Mouse (Mus musculus) liver, embryonic 11.5 days (tissue): Measurements from ENCODE around the gene C1qtnf9. TPM values are rescaled to one million over a fixed set of nuclear protein-coding genes. Genes with fewer than 3 reads are reported as not detected.

ENCODE experiments used
- ATAC-seq: fragments of 200-750 bp; cut with Nextera tagmentation; replicated peaks from 2 replicates; pipeline ENCODE4 v1.8.0; 2017; ENCODE audit warnings: moderate number of reproducible peaks, mild to moderate bottlenecking, moderate TSS enrichment, moderate library complexity; ENCODE audit not compliant: low FRiP score
- DNase-seq: peaks from one replicate; pipeline ENCODE4 v3.0.0-alpha.2; 2017; ENCODE audit warnings: low spot score
- H3K27ac ChIP-seq: fragments of 300-500 bp; sonication (generic); 2 replicates; pipeline ENCODE4 v1.5.1; 2014; ENCODE audit warnings: mild to moderate bottlenecking, low read depth, low read length, control low read depth
- H3K27me3 ChIP-seq: fragments of 300-500 bp; sonication (generic); replicated peaks from 2 replicates; pipeline ENCODE4 v1.6.1; 2014; ENCODE audit warnings: low read length, mixed read lengths; ENCODE audit not compliant: control insufficient read depth, insufficient read depth
- H3K36me3 ChIP-seq: fragments of 300-500 bp; sonication (generic); 2 replicates; pipeline ENCODE4 v1.6.1; 2014; ENCODE audit warnings: mild to moderate bottlenecking, low read length, moderate library complexity, mixed read lengths; ENCODE audit not compliant: control insufficient read depth, insufficient read depth
- H3K4me1 ChIP-seq: fragments of 300-500 bp; sonication (generic); replicated peaks from 2 replicates; pipeline ENCODE4 v1.6.1; 2014; ENCODE audit warnings: low read length, mixed read lengths; ENCODE audit not compliant: control insufficient read depth, insufficient read depth
- H3K4me2 ChIP-seq: fragments of 300-500 bp; sonication (generic); 2 replicates; pipeline ENCODE4 v1.6.1; 2014; ENCODE audit warnings: mild to moderate bottlenecking, control low read depth, moderate library complexity
- H3K4me3 ChIP-seq: fragments of 300-500 bp; sonication (generic); 2 replicates; pipeline ENCODE4 v1.5.1; 2014; ENCODE audit warnings: low read depth, low read length, control low read depth
- H3K9ac ChIP-seq: fragments of 300-500 bp; sonication (generic); 2 replicates; pipeline ENCODE4 v1.6.1; 2014; ENCODE audit warnings: low read depth, low read length, control low read depth
- H3K9me3 ChIP-seq: fragments of 300-500 bp; sonication (generic); 2 replicates; pipeline ENCODE4 v1.6.1; 2016; ENCODE audit warnings: low read length, inconsistent platforms, mixed read lengths; ENCODE audit not compliant: control insufficient read depth
- WGBS: fragments of 180-500 bp; shearing (Covaris S2); extraction: QIAGEN DNeasy Blood & Tissue Kit; methylation state at CpG from one replicate; pipeline ENCODE4 v1.1.7; 2014; 5-methylcytosine and 5-hydroxymethylcytosine counted together
- polyA plus RNA-seq: library from polyadenylated mRNA; unstranded; fragments of >200 nt; fragmentation: Nextera tagmentation; extraction: Ambion mirVana; gene quantifications from 2 replicates; pipeline ENCODE4 v1.2.1, GENCODE M21; 2014

The C1qtnf9 gene
- polyA plus RNA-seq, 1 experiment from 2014 or later, result 0.19 TPM

DNA sequence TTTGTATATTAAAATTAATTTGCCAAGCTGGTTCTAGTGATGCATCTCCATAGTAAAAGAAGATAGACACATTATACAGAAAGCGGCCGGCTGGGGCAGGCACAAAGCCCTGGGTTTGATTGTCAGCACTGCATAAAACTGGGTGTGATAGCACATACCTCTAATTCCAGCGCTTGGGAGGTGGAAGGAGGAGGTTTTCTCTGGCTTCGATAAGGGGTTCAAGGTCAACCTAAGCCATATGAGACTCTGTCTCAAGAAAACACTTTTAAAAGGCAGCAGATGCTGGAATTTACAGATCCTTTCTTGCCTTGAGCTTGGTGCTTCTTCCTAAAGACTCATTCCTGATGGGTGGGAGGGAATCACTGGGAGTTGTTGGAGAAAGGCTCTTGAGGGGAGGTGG lies 3.4 kb upstream of the C1qtnf9 start:
- 63% methylated on average over 4 of the region's 4 CpGs for whole genome bisulfite sequencing
- Histone ChIP-seq H3K36me3 (peaks cover 4% of the 10 kb centered on the region; the same call in 1 of the 2 replicates), H3K9ac (no peak overlapping the region), H3K4me3 (no peak overlapping the region), H3K4me1 (peaks cover 3% of the 10 kb centered on the region; the same call in 1 of the 2 replicates), H3K27me3 (no peaks in the 10 kb centered on the region), H3K9me3 (no peaks in the 10 kb centered on the region), H3K27ac (no peak overlapping the region), H3K4me2 (no peak overlapping the region)
- DNase-seq (no peak), ATAC-seq (no peak)

GRCm38 (mm10) chr14:60765025-60765424 lies 2.9 kb upstream of the C1qtnf9 start:
- H3K4me3 ChIP-seq, result no peak overlapping the region
- peaks cover 3% of the 10 kb centered on the region; the same call in 1 of the 2 replicates for H3K4me1 ChIP-seq
- no peak for ATAC-seq
- no peak overlapping the region for H3K4me2 ChIP-seq
- H3K9me3 ChIP-seq, result no peaks in the 10 kb centered on the region
- 0 out of 2 replicates have a peak overlapping the region, but pooled peaks have one; percentile 49 for H3K27ac ChIP-seq
- H3K27me3 ChIP-seq, result no peaks in the 10 kb centered on the region
- peaks cover 4% of the 10 kb centered on the region; the same call in 1 of the 2 replicates for H3K36me3 ChIP-seq
- WGBS, result 54% methylated on average over 2 of the region's 2 CpGs
- no peak for DNase-seq
- no peak overlapping the region for H3K9ac ChIP-seq

DNA sequence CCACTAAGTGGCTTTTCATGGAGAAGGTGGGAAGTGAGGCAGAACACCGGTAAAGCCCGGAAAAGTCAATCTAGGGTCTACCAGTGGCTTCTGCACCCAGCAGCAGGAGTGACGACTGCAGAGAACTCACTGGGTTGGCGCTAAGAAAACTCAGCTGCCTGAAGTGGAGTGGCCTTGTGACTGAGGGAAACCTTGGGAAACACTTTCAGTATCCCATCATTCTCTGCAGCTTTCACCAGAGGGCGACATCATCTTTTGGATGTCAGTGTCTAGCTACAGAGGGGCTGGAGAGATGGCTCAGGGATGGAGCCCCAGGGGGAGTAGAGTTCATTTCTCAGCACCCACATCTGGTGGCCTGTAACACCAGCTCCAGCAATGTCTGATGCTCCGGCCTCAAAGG lies 1.4 kb downstream of the C1qtnf9 start:
- Histone ChIP-seq H3K4me1 (peaks cover 3% of the 10 kb centered on the region; the same call in 1 of the 2 replicates), H3K27ac (no peak overlapping the region), H3K36me3 (no peaks in the 10 kb centered on the region), H3K27me3 (no peaks in the 10 kb centered on the region), H3K4me2 (no peak overlapping the region), H3K4me3 (no peak overlapping the region), H3K9me3 (no peaks in the 10 kb centered on the region), H3K9ac (no peak overlapping the region)
- DNase-seq (no peak), ATAC-seq (no peak)
- 53% methylated on average over 6 of the region's 6 CpGs for WGBS

DNA sequence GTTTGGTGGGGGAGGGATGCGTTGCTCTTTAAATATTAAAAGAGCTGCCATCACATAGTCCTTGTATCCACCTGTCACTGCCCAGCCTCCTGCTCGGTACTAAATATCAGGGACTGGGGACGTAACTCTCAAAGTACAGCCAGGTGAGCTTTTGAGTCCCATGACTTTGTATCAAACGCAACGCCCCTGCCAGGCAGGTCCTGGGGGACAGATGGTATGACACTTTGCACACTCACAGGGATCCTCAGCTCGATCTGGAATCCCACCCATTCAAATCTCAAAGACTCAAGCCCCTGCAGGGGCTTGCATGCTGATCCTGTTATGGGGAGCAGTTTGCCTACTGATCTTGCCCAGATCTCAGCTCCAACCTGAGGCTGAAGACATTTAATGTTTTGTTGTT lies 2.7 kb downstream of the C1qtnf9 start:
- Histone ChIP-seq H3K4me2 (peak overlapping the region; percentile 52; the same call in 1 of the 2 replicates), H3K36me3 (no peaks in the 10 kb centered on the region), H3K27me3 (no peaks in the 10 kb centered on the region), H3K4me3 (no peak overlapping the region; the same call in 1 of the 2 replicates), H3K9ac (no peak overlapping the region), H3K9me3 (no peaks in the 10 kb centered on the region), H3K27ac (no peak overlapping the region), H3K4me1 (no peaks in the 10 kb centered on the region)
- DNase-seq, result no peak
- WGBS, result 69% methylated on average over 6 of the region's 6 CpGs
- no peak for ATAC-seq

- DNase-seq (peak; percentile 71), ATAC-seq (peak; percentile 43; the same call in 1 of the 2 replicates)
- H3K27me3 ChIP-seq, result no peaks in the 10 kb centered on the region
- 7% methylated on average over 8 of the region's 8 CpGs for WGBS
- H3K9ac ChIP-seq, result no peak overlapping the region
- no peaks in the 10 kb centered on the region for H3K36me3 ChIP-seq
- peak overlapping the region; percentile 52 for H3K4me2 ChIP-seq
- peak overlapping the region; percentile 25; the same call in 1 of the 2 replicates for H3K4me3 ChIP-seq
- H3K4me1 ChIP-seq, result no peaks in the 10 kb centered on the region
- no peak overlapping the region for H3K27ac ChIP-seq
- H3K9me3 ChIP-seq, result no peaks in the 10 kb centered on the region
Observed at GRCm38 (mm10) chr14:60771057-60771456, 3.1 kb downstream of the C1qtnf9 start.

GRCm38 (mm10) chr14:60773476-60773875 lies 5.5 kb downstream of the C1qtnf9 start:
- no peak overlapping the region for H3K9ac ChIP-seq
- ATAC-seq, result no peak
- no peak for DNase-seq
- H3K9me3 ChIP-seq, result no peaks in the 10 kb centered on the region
- no peaks in the 10 kb centered on the region for H3K36me3 ChIP-seq
- H3K27ac ChIP-seq, result no peak overlapping the region
- H3K4me3 ChIP-seq, result no peak overlapping the region
- no peaks in the 10 kb centered on the region for H3K4me1 ChIP-seq
- no peak overlapping the region for H3K4me2 ChIP-seq
- WGBS, result 73% methylated on average over 2 of the region's 2 CpGs
- no peaks in the 10 kb centered on the region for H3K27me3 ChIP-seq

- DNase-seq (no peak), ATAC-seq (no peak)
- Histone ChIP-seq H3K27me3 (no peaks in the 10 kb centered on the region), H3K27ac (no peak overlapping the region), H3K4me3 (no peak overlapping the region), H3K9ac (no peak overlapping the region), H3K4me2 (no peak overlapping the region), H3K36me3 (no peaks in the 10 kb centered on the region), H3K9me3 (no peaks in the 10 kb centered on the region), H3K4me1 (no peaks in the 10 kb centered on the region)
- WGBS, result 82% methylated on average over 8 of the region's 8 CpGs
Observed at GRCm38 (mm10) chr14:60776521-60776920, 8.6 kb downstream of the C1qtnf9 start.

- Histone ChIP-seq H3K27me3 (no peaks in the 10 kb centered on the region), H3K4me2 (no peak overlapping the region), H3K4me1 (no peaks in the 10 kb centered on the region), H3K4me3 (no peak overlapping the region), H3K27ac (no peak overlapping the region), H3K36me3 (no peaks in the 10 kb centered on the region), H3K9me3 (no peaks in the 10 kb centered on the region), H3K9ac (no peak overlapping the region)
- DNase-seq (no peak), ATAC-seq (peak; percentile 71; the same call in 1 of the 2 replicates)
- 82% methylated on average over 5 of the region's 5 CpGs for WGBS
Observed at GRCm38 (mm10) chr14:60777485-60777919, 9.6 kb downstream of the C1qtnf9 start.

- no peak overlapping the region for H3K4me2 ChIP-seq
- DNase-seq (no peak), ATAC-seq (no peak)
- H3K27ac ChIP-seq, result no peak overlapping the region
- H3K9me3 ChIP-seq, result no peaks in the 10 kb centered on the region
- no peaks in the 10 kb centered on the region for H3K36me3 ChIP-seq
- WGBS, result 86% methylated on average over 7 of the region's 7 CpGs
- no peaks in the 10 kb centered on the region for H3K27me3 ChIP-seq
- no peak overlapping the region for H3K4me3 ChIP-seq
- H3K4me1 ChIP-seq, result no peaks in the 10 kb centered on the region
- no peak overlapping the region for H3K9ac ChIP-seq
Observed at GRCm38 (mm10) chr14:60779198-60779597, 11.3 kb downstream of the C1qtnf9 start.
